ENCODE assay signal across 18 mouse cellular contexts in the genomic region with DNA sequence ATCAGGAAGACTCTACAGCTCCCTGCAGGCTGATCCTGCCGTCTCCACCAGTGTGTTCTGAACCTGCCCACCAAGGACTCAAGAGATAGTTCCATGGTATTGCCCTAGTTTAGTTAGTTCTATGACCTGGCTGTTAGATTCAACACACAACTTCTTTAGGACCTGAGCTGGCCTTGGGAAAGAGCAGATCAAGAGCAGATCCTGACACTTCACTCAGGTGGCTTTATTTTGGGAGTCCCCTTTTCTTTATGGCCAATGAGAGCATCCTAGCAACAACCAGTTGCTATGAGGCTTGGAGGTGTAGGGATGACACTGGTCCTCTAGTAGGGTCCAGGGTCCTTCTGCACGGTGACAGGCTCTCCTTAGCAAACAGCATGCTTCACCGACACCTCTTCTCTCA. TPM values are rescaled to one million over a fixed set of nuclear protein-coding genes. Genes with fewer than 3 reads are reported as not detected.
A peak's percentile ranks its signal among the peaks of the same experiment; 100 is the strongest.
DNase-seq lines count a peak whose midpoint lies in the region; ATAC-seq lines count a peak whose summit lies in the region.
"Had no signal": no experiment of that assay in that cellular context is flagged by ENCODE, and none has a peak within 500 bp of the region (broad histone marks: within the 10 kb centered on the region; RNA-seq: fewer than 3 reads in every experiment).

No protein-coding gene starts in this region.

- H3K27ac ChIP-seq in forebrain, embryonic 12.5 days: 0 out of 2 replicates have a peak overlapping the region, but pooled peaks have one; percentile 25
- H3K27ac ChIP-seq in forebrain, embryonic 10.5 days: no peak overlapping the region
- no peak overlapping the region for H3K27ac ChIP-seq in heart, embryonic 10.5 days
- H3K27ac ChIP-seq: embryonic facial prominence, embryonic 12.5 days; heart, embryonic 13.5 days; hindbrain, embryonic 12.5 days; intestine, embryonic 15.5 days had no signal

- no peak overlapping the region for H3K4me2 ChIP-seq in forebrain, embryonic 12.5 days
- H3K4me2 ChIP-seq: embryonic facial prominence, embryonic 12.5 days; heart, embryonic 13.5 days; hindbrain, embryonic 12.5 days; intestine, embryonic 15.5 days had no signal

- peaks cover 81% of the 10 kb centered on the region for H3K36me3 ChIP-seq in forebrain, embryonic 12.5 days (replicated peaks)
- peaks cover 87% of the 10 kb centered on the region for H3K36me3 ChIP-seq in forebrain, embryonic 10.5 days (replicated peaks)
- H3K36me3 ChIP-seq in heart, embryonic 10.5 days: peaks cover 61% of the 10 kb centered on the region

- H3K9me3 ChIP-seq in forebrain, embryonic 12.5 days: no peaks in the 10 kb centered on the region
- H3K9me3 ChIP-seq in forebrain, embryonic 10.5 days: no peaks in the 10 kb centered on the region
- H3K9me3 ChIP-seq in heart, embryonic 10.5 days: no peaks in the 10 kb centered on the region
- H3K9me3 ChIP-seq: embryonic facial prominence, embryonic 12.5 days; heart, embryonic 13.5 days; hindbrain, embryonic 12.5 days; intestine, embryonic 15.5 days had no signal

- H3K4me1 ChIP-seq in forebrain, embryonic 12.5 days: 0 out of 2 replicates have a peak, but pooled peaks cover 3% of the 10 kb centered on the region
- H3K4me1 ChIP-seq in forebrain, embryonic 10.5 days: peaks cover 8% of the 10 kb centered on the region
- no peaks in the 10 kb centered on the region for H3K4me1 ChIP-seq in heart, embryonic 10.5 days
- H3K4me1 ChIP-seq: embryonic facial prominence, embryonic 12.5 days; hindbrain, embryonic 12.5 days; intestine, embryonic 15.5 days had no signal

- H3K27me3 ChIP-seq in forebrain, embryonic 12.5 days: no peaks in the 10 kb centered on the region
- no peaks in the 10 kb centered on the region for H3K27me3 ChIP-seq in forebrain, embryonic 10.5 days (ENCODE audit: poor library complexity, severe bottlenecking)
- no peaks in the 10 kb centered on the region for H3K27me3 ChIP-seq in heart, embryonic 10.5 days (ENCODE audit: insufficient read depth, poor library complexity, severe bottlenecking)
- H3K27me3 ChIP-seq: embryonic facial prominence, embryonic 12.5 days; heart, embryonic 13.5 days; hindbrain, embryonic 12.5 days; intestine, embryonic 15.5 days had no signal

- no peak for DNase-seq in forebrain, embryonic 10.5 days (ENCODE audit: extremely low spot score, low spot score)
- DNase-seq in heart, embryonic 10.5 days (ENCODE audit: low spot score): peak; percentile 25
- DNase-seq in heart, postnatal 36 days: no peak
- DNase-seq in ovary, postnatal 36 days (ENCODE audit: low spot score): peak; percentile 1
- DNase-seq in ovary, postnatal 14 days (ENCODE audit: low spot score): no peak
- DNase-seq in frontal cortex, postnatal 14 days (ENCODE audit: low spot score in 2 of 2): no peak
- DNase-seq: adrenal gland, postnatal 10 days; cerebellum, adult 11-12 months; cerebellum, adult 9-10 months; cerebellum, postnatal 25 days; gastrocnemius, postnatal 25 days; heart, postnatal 4 days had no signal

- WGBS in forebrain, embryonic 12.5 days: 83% methylated on average over 3 of the region's 3 CpGs
- 91% methylated on average over 3 of the region's 3 CpGs for WGBS in forebrain, embryonic 10.5 days
- whole genome bisulfite sequencing in heart, embryonic 10.5 days: 63% methylated on average over 3 of the region's 3 CpGs

- no peak overlapping the region for H3K4me3 ChIP-seq in forebrain, embryonic 12.5 days (replicated peaks)
- H3K4me3 ChIP-seq in forebrain, embryonic 10.5 days: no peak overlapping the region
- no peak overlapping the region for H3K4me3 ChIP-seq in heart, embryonic 10.5 days
- H3K4me3 ChIP-seq: embryonic facial prominence, embryonic 12.5 days; heart, embryonic 13.5 days; hindbrain, embryonic 12.5 days; intestine, embryonic 15.5 days had no signal

- ATAC-seq in forebrain, embryonic 12.5 days (ENCODE audit: low FRiP score): no peak
- ATAC-seq: forebrain, embryonic 14.5 days; intestine, embryonic 15.5 days had no signal

- intact Hi-C loops in heart, postnatal 36 days (cut with DNase I): loop anchor here (5.0 kb wide), 1 partner anchor 37 kb away; no protein-coding TSS in a partner anchor

- no peak overlapping the region for H3K9ac ChIP-seq in forebrain, embryonic 12.5 days
- H3K9ac ChIP-seq: embryonic facial prominence, embryonic 12.5 days; heart, embryonic 13.5 days; hindbrain, embryonic 12.5 days; intestine, embryonic 15.5 days had no signal

RNA-seq across cellular contexts. Expression of gene Plcg1, which starts 34.0 kb away (rescaled TPM):
- 91.1 and 100 TPM in 2 replicates for polyA plus RNA-seq in forebrain, embryonic 12.5 days (2016; fragmentation: Nextera tagmentation; extraction: Ambion mirVana)
- 59.3 and 61.7 TPM in 2 replicates for polyA plus RNA-seq in forebrain, embryonic 10.5 days (2016; fragmentation: Nextera tagmentation; extraction: Ambion mirVana)
- 37.5 and 44.9 TPM in 2 replicates for polyA plus RNA-seq in heart, embryonic 10.5 days (2016; fragmentation: Nextera tagmentation; extraction: Ambion mirVana)
- 10 to 100 TPM; 56.7 to 73.1 TPM for total RNA-seq in heart, postnatal 36 days (2021)

Comparison
In these comparisons a context has a peak if more than half of its experiments do, and no peak if none do; other contexts are left out.
1. DNase-seq: peak in heart, embryonic 10.5 days (single experiment) and ovary, postnatal 36 days (single experiment); none in forebrain, embryonic 10.5 days (single experiment), heart, postnatal 36 days (0 of 2), ovary, postnatal 14 days (single experiment) and frontal cortex, postnatal 14 days (0 of 2).